Mouse (Mus musculus) CH12.LX (cell line): ENCODE measurements at regions not wholly inside any gene's neighbourhood (a gene's known extent, or its start where the extent isn't known, plus 50 kb on each side); places are given as distances from the start of the nearest gene placed in this dataset.

Experiments used
- DNase-seq: peaks from one replicate; pipeline ENCODE4 v3.0.0-alpha.2; 2013; ENCODE audit errors: extremely low read depth
- H3K27ac ChIP-seq: 2 replicates; pipeline ENCODE4 v1.5.1; 2012; ENCODE audit warnings: low read depth, mild to moderate bottlenecking, control low read depth, moderate library complexity; ENCODE audit not compliant: insufficient read depth
- H3K27me3 ChIP-seq: replicated peaks from 2 replicates; pipeline ENCODE3; 2012; ENCODE audit warnings: inconsistent platforms
- H3K36me3 ChIP-seq, 2 experiments: replicated peaks in 1 of 2; 2 replicates each; pipeline versions ENCODE3 to v1.6.1; 2012; ENCODE audit warnings: inconsistent platforms in 1 of 2, low read length in 1 of 2, mild to moderate bottlenecking in 1 of 2, mixed read lengths in 1 of 2, moderate library complexity in 1 of 2; ENCODE audit not compliant: control insufficient read depth in 1 of 2, insufficient read depth in 1 of 2
- H3K4me1 ChIP-seq, 2 experiments: 2 replicates each; pipeline ENCODE4 v1.6.1; 2012; ENCODE audit warnings: inconsistent platforms in 1 of 2, moderate library complexity in 1 of 2; ENCODE audit not compliant: insufficient read depth in 2 of 2, control insufficient read depth in 1 of 2
- H3K4me2 ChIP-seq: 2 replicates; pipeline ENCODE4 v1.6.1; 2012; ENCODE audit warnings: low read depth, mild to moderate bottlenecking, control low read depth; ENCODE audit not compliant: poor library complexity, insufficient read depth, severe bottlenecking
- H3K4me3 ChIP-seq, 3 experiments: fragments of 150-350 bp in 1 of 3; sonication (generic) in 1 of 3; replicated peaks in 1 of 3; 2 replicates each; pipeline versions ENCODE3 to v1.5.1; 2011 to 2012; ENCODE audit warnings: low read depth in 2 of 3, low read length in 2 of 3, mild to moderate bottlenecking in 2 of 3, moderate library complexity in 2 of 3, control low read depth in 1 of 3, improper control_type of control experiment in 1 of 3, inconsistent platforms in 1 of 3, mixed read lengths in 1 of 3; ENCODE audit not compliant: poor library complexity in 1 of 3
- H3K79me2 ChIP-seq: replicated peaks from 2 replicates; pipeline ENCODE4 v1.6.1; 2012; ENCODE audit warnings: mild to moderate bottlenecking, moderate library complexity; ENCODE audit not compliant: control insufficient read depth, poor library complexity, insufficient read depth, severe bottlenecking; ENCODE audit errors: extremely low read depth
- H3K9ac ChIP-seq: 2 replicates; pipeline ENCODE4 v1.6.1; 2012; ENCODE audit warnings: low read depth, mild to moderate bottlenecking, control low read depth, moderate library complexity; ENCODE audit not compliant: insufficient read depth
- H3K9me3 ChIP-seq: replicated peaks from 2 replicates; pipeline ENCODE3; 2012; ENCODE audit warnings: low read length, inconsistent platforms, mixed read lengths
- BHLHE40 ChIP-seq: IDR thresholded peaks from 2 replicates; pipeline ENCODE4 v1.6.1; 2011; ENCODE audit warnings: mild to moderate bottlenecking, low read depth, low read length, improper control_type of control experiment
- CHD1 ChIP-seq: IDR thresholded peaks from 2 replicates; pipeline ENCODE4 v1.6.1; 2012; ENCODE audit warnings: low read depth, low read length, improper control_type of control experiment, inconsistent platforms
- CTCF ChIP-seq, 2 experiments: IDR thresholded peaks in 1 of 2; conservative IDR thresholded peaks in 1 of 2; 2 replicates each; pipeline ENCODE4 v1.5.1; 2011 to 2012; ENCODE audit warnings: low read depth in 2 of 2, low read length in 2 of 2, improper control_type of control experiment in 1 of 2, inconsistent platforms in 1 of 2, mild to moderate bottlenecking in 1 of 2, moderate library complexity in 1 of 2
- ELF1 ChIP-seq: IDR thresholded peaks from 2 replicates; pipeline ENCODE4 v1.6.1; 2014; ENCODE audit warnings: low read depth, mild to moderate bottlenecking, inconsistent platforms, low read length, improper control_type of control experiment
- EP300 ChIP-seq: IDR thresholded peaks from 2 replicates; pipeline ENCODE4 v1.6.1; 2011; ENCODE audit warnings: low read length, improper control_type of control experiment
- ETS1 ChIP-seq: conservative IDR thresholded peaks from 2 replicates; pipeline ENCODE4 v1.6.1; 2012; ENCODE audit warnings: low read depth, mild to moderate bottlenecking, inconsistent platforms, low read length, improper control_type of control experiment, moderate library complexity
- JUN ChIP-seq: IDR thresholded peaks from 2 replicates; pipeline ENCODE4 v1.6.1; 2011; ENCODE audit warnings: low read depth, mild to moderate bottlenecking, low read length, improper control_type of control experiment, moderate library complexity; ENCODE audit not compliant: insufficient read depth
- MAFK ChIP-seq: IDR thresholded peaks from 2 replicates; pipeline ENCODE4 v1.6.1; 2011; ENCODE audit warnings: low read length, improper control_type of control experiment; ENCODE audit not compliant: insufficient replicate concordance
- MAZ ChIP-seq: IDR thresholded peaks from 2 replicates; pipeline ENCODE4 v1.6.1; 2012; ENCODE audit warnings: low read depth, mild to moderate bottlenecking, inconsistent platforms, low read length, improper control_type of control experiment, moderate library complexity
- MYC ChIP-seq: IDR thresholded peaks from 2 replicates; pipeline ENCODE4 v1.6.1; 2011; ENCODE audit warnings: low read depth, mild to moderate bottlenecking, improper control_type of control experiment, low read length
- NELFE ChIP-seq: IDR thresholded peaks from 2 replicates; pipeline ENCODE4 v1.6.1; 2011; ENCODE audit warnings: low read depth, low read length, improper control_type of control experiment
- NRF1 ChIP-seq: IDR thresholded peaks from 2 replicates; pipeline ENCODE4 v1.6.1; 2014; ENCODE audit warnings: low read depth, mild to moderate bottlenecking, inconsistent platforms, low read length, improper control_type of control experiment, moderate library complexity
- POLR2A ChIP-seq: IDR thresholded peaks from 2 replicates; pipeline ENCODE4 v1.6.1; 2011; ENCODE audit warnings: low read depth, mild to moderate bottlenecking, improper control_type of control experiment, low read length
- POLR2AphosphoS2 ChIP-seq: IDR thresholded peaks from 2 replicates; pipeline ENCODE4 v1.6.1; 2011; ENCODE audit warnings: low read depth, low read length, improper control_type of control experiment
- RAD21 ChIP-seq: IDR thresholded peaks from 2 replicates; pipeline ENCODE4 v1.6.1; 2011; ENCODE audit warnings: low read depth, mild to moderate bottlenecking, low read length, improper control_type of control experiment, moderate library complexity
- SMC3 ChIP-seq: IDR thresholded peaks from 2 replicates; pipeline ENCODE4 v1.6.1; 2011; ENCODE audit warnings: low read depth, low read length, improper control_type of control experiment
- TCF12 ChIP-seq: IDR thresholded peaks from 2 replicates; pipeline ENCODE4 v1.6.1; 2014; ENCODE audit warnings: low read depth, mild to moderate bottlenecking, inconsistent platforms, low read length, improper control_type of control experiment
- UBTF ChIP-seq: IDR thresholded peaks from 2 replicates; pipeline ENCODE4 v1.6.1; 2012; ENCODE audit warnings: low read depth, mild to moderate bottlenecking, inconsistent platforms, low read length, improper control_type of control experiment, moderate library complexity
- USF1 ChIP-seq: IDR thresholded peaks from 2 replicates; pipeline ENCODE4 v1.6.1; 2014; ENCODE audit warnings: low read depth, mild to moderate bottlenecking, inconsistent platforms, low read length, improper control_type of control experiment
- USF2 ChIP-seq: conservative IDR thresholded peaks from 2 replicates; pipeline ENCODE4 v1.6.1; 2011; ENCODE audit warnings: low read depth, low read length, improper control_type of control experiment
- ZC3H11A ChIP-seq: IDR thresholded peaks from 2 replicates; pipeline ENCODE4 v1.6.1; 2012; ENCODE audit warnings: low read depth, mild to moderate bottlenecking, inconsistent platforms, low read length, improper control_type of control experiment
- ZKSCAN1 ChIP-seq: IDR thresholded peaks from 2 replicates; pipeline ENCODE4 v1.6.1; 2012; ENCODE audit warnings: low read depth, inconsistent platforms, low read length, improper control_type of control experiment, borderline replicate concordance
- dilution Hi-C: fragments of 300-500 bp; cut with MboI; formaldehyde crosslinking; loops from 2 replicates; pipeline ENCODE4 v1.14.3; 2020; ENCODE audit warnings: low sequenced_read_pairs; ENCODE audit not compliant: extremely low pct_unique_long_range_greater_than_20kb, extremely low pct_ligation_motif_present
- in situ Hi-C: fragments of 300-500 bp; cut with MboI; formaldehyde crosslinking; loops from 3 replicates; pipeline ENCODE4 v1.14.3; 2019; ENCODE audit warnings: low sequenced_read_pairs, low pct_ligation_motif_present, low pct_unique_long_range_greater_than_20kb, mixed read lengths

DNA sequence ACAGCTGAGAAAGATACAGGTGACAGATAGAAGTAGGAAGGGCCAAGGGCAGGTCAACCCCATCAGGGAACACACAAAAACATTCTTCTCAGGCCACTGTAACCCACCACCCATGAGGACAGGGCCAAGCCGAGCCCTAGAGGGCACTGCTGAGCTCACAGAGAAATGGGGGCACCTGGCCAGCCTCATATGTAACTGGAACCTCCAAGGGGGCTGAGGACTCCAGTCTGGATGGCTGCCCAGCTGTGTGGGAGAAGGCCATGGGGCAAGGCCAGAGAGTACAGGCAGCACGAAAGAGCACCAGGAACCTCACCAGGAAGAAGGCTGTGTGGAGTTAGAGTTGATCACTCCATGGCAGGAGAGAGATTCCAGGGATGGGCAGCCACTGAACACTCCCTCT, 64.6 kb upstream of the Zdhhc25 start:
- no peak overlapping the region for H3K4me2 ChIP-seq
- H3K36me3 ChIP-seq: no peaks in the 10 kb centered on the region
- H3K9me3 ChIP-seq: peaks cover 8% of the 10 kb centered on the region
- H3K27ac ChIP-seq: no peak overlapping the region
- H3K4me3 ChIP-seq: no peak overlapping the region
- in situ Hi-C loops: loop anchor here (5.0 to 25.0 kb wide), 2 partner anchors 48 to 223 kb away; no protein-coding TSS in a partner anchor
- peaks cover 34% of the 10 kb centered on the region for H3K27me3 ChIP-seq
- no peaks in the 10 kb centered on the region for H3K79me2 ChIP-seq
- DNase-seq: no peak
- H3K9ac ChIP-seq: no peak overlapping the region
- TF ChIP-seq BHLHE40: no peak
- peak in 1 of 2 experiments; percentile 30; a peak in 2 of 4 replicates for TF ChIP-seq CTCF (conservative IDR thresholded peaks at IDR 0.05 in 1 of 2, IDR thresholded peaks at IDR 0.05 in 1 of 2; ENCODE audit: low read depth in 2 of 2, low read length in 2 of 2)
- TF ChIP-seq, all 38 proteins: peak for 1
- H3K4me1 ChIP-seq: peaks cover 0 to 7% of the 10 kb centered on the region in 2 experiments; a peak in 2 of 4 replicates
- dilution Hi-C loops: no loop called here

DNA sequence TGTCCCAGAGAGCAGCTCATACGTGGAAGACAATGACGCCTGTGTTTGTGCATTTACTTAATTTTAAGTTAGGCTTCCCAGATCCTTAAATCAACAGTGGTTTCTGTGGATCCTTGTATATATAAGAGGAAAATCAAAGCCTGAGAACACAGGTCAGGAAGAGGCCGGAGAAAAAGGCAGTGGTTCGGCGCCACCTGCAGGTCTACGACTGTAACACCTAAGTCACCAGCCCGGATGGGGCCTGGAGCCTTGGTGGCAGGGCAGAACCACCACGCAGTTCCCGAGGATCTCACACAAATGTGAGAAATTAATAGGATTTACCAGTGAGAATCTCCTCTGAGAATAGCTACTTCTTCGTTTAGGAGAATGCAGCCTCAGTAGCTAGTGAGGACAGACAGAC, 62.9 kb upstream of the Zdhhc25 start:
- Histone ChIP-seq H3K4me3 (no peak overlapping the region), H3K4me2 (no peak overlapping the region), H3K79me2 (no peaks in the 10 kb centered on the region), H3K9me3 (no peaks in the 10 kb centered on the region), H3K9ac (no peak overlapping the region), H3K4me1 (peaks cover 0 to 7% of the 10 kb centered on the region in 2 experiments; a peak in 2 of 4 replicates), H3K27ac (no peak overlapping the region), H3K27me3 (peaks cover 27% of the 10 kb centered on the region), H3K36me3 (no peaks in the 10 kb centered on the region)
- in situ Hi-C loops (loop anchor here (5.0 to 25.0 kb wide), 2 partner anchors 50 to 225 kb away; no protein-coding TSS in a partner anchor), dilution Hi-C loops (no loop called here)
- peak; percentile 46 for DNase-seq
- peak; percentile 88 for TF ChIP-seq RAD21
- TF ChIP-seq ZC3H11A: 0 out of 2 replicates have a peak, but pooled peaks have one; percentile 14
- peak; percentile 74 for TF ChIP-seq SMC3
- TF ChIP-seq JUN: no peak
- peak in 1 of 2 experiments; percentile 82; a peak in 2 of 4 replicates for TF ChIP-seq CTCF (conservative IDR thresholded peaks at IDR 0.05 in 1 of 2, IDR thresholded peaks at IDR 0.05 in 1 of 2; ENCODE audit: low read depth in 2 of 2, low read length in 2 of 2)
- TF ChIP-seq ELF1: peak; percentile 33; the same call in 1 of the 2 replicates

DNA sequence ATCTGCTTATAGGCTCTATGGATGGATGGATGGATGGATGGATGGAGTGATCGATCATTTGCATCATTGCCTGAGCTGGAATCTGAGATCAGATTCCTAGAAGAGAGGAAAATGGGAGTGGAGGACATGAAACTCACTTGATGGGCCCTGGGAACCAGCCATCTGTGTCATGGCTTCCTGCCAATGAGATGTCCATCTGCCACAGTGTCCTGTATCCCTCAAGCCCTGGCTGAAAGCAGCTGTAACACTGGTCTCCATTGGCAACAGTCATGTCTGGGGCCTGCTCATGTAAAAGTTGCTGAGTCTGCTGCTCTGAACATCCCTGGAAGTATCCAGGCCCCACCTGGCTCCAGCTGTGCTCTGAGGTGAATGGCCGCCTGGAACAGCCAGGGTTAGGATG, 57.5 kb upstream of the Zdhhc25 start:
- in situ Hi-C loops (loop anchor here (25.0 kb wide), 1 partner anchor 230 kb away; no protein-coding TSS in a partner anchor), dilution Hi-C loops (no loop called here)
- no peaks in the 10 kb centered on the region for H3K9me3 ChIP-seq
- H3K9ac ChIP-seq: no peak overlapping the region
- H3K4me2 ChIP-seq: no peak overlapping the region
- no peaks in the 10 kb centered on the region for H3K79me2 ChIP-seq
- peaks cover 20% of the 10 kb centered on the region for H3K27me3 ChIP-seq
- DNase-seq: no peak
- H3K4me1 ChIP-seq: peaks cover 0 to 5% of the 10 kb centered on the region in 2 experiments; a peak in 1 of 4 replicates
- TF ChIP-seq ETS1 (no peak), CHD1 (no peak), BHLHE40 (no peak), POLR2AphosphoS2 (no peak), MAZ (no peak), POLR2A (no peak), NELFE (no peak), NRF1 (no peak), EP300 (no peak), ZKSCAN1 (no peak), MAFK (no peak), USF2 (no peak), MYC (no peak), UBTF (no peak), USF1 (no peak), TCF12 (no peak)
- no peaks in the 10 kb centered on the region for H3K36me3 ChIP-seq
- no peak overlapping the region for H3K27ac ChIP-seq
- no peak overlapping the region for H3K4me3 ChIP-seq
